Mouse (Mus musculus): ENCODE results near the gene Rec8. TPM values are rescaled to one million over a fixed set of nuclear protein-coding genes. Genes with fewer than 3 reads are reported as not detected.
A peak's percentile ranks its signal among the peaks of the same experiment; 100 is the strongest.

Gene Rec8
- total RNA-seq, 4 experiments from 2014 or later = not detected

GRCm38 (mm10) chr14:55640816-55641215, 23.0 kb downstream of the Rec8 start:
- no peak for DNase-seq (ENCODE audit: low spot score in 2 of 2)

GRCm38 (mm10) chr14:55641291-55641690, 23.5 kb downstream of the Rec8 start:
- DNase-seq (ENCODE audit: low spot score in 2 of 2) = no peak

- no peak for DNase-seq (ENCODE audit: low spot score in 2 of 2)
Measured at GRCm38 (mm10) chr14:55642679-55643059, 24.8 kb downstream of the Rec8 start.

GRCm38 (mm10) chr14:55643060-55643907, 25.4 kb downstream of the Rec8 start, which contains the start of gene Tm9sf1:
TSS of gene Tm9sf1 (minus strand) at chr14:55643806.
- DNase-seq (ENCODE audit: low spot score in 2 of 2) = peak; percentile 76 to 79

GRCm38 (mm10) chr14:55644261-55644888, 26.5 kb downstream of the Rec8 start:
- DNase-seq (ENCODE audit: low spot score in 2 of 2) = no peak

GRCm38 (mm10) chr14:55649884-55650283, 32.0 kb downstream of the Rec8 start, which contains the start of gene Tssk4:
TSS of gene Tssk4 (plus strand) at chr14:55650184.
- no peak for DNase-seq (ENCODE audit: low spot score in 2 of 2)

GRCm38 (mm10) chr14:55651528-55651927, 33.7 kb downstream of the Rec8 start:
- no peak for DNase-seq (ENCODE audit: low spot score in 2 of 2)

GRCm38 (mm10) chr14:55656935-55657334, 39.1 kb downstream of the Rec8 start:
- no peak for DNase-seq (ENCODE audit: low spot score in 2 of 2)

- no peak for DNase-seq (ENCODE audit: low spot score in 2 of 2)
Measured at GRCm38 (mm10) chr14:55658011-55658410, 40.2 kb downstream of the Rec8 start.

GRCm38 (mm10) chr14:55659960-55660573, 42.2 kb downstream of the Rec8 start, which contains the start of gene Mdp1:
TSS of gene Mdp1 (minus strand) at chr14:55660508.
- DNase-seq (ENCODE audit: low spot score in 2 of 2) = peak; percentile 47 to 63

- DNase-seq (ENCODE audit: low spot score in 2 of 2) = no peak
Measured at GRCm38 (mm10) chr14:55660636-55661035, 42.8 kb downstream of the Rec8 start.

- DNase-seq (ENCODE audit: low spot score in 2 of 2) = no peak
Measured at GRCm38 (mm10) chr14:55671486-55671832, 53.6 kb downstream of the Rec8 start.

GRCm38 (mm10) chr14:55671833-55672740, 54.2 kb downstream of the Rec8 start, which contains the start of the genes Gmpr2 and Nedd8:
TSS of gene Gmpr2 (plus strand) at chr14:55671941.
TSS of gene Nedd8 (minus strand) at chr14:55672124.
- peak; percentile 80 to 85 for DNase-seq (ENCODE audit: low spot score in 2 of 2)

GRCm38 (mm10) chr14:55672741-55673060, 54.9 kb downstream of the Rec8 start:
- DNase-seq (ENCODE audit: low spot score in 2 of 2) = no peak

Other genes starting within 250 kb of the Rec8 start
- 10 to 100 TPM; 22.2 to 45.2 (median 34.7) TPM for gene Dhrs4, start 139.3 kb upstream of the Rec8 start, total RNA-seq (2022)
- gene Carmil3, start 127.4 kb upstream of the Rec8 start, total RNA-seq (2022) = under 1 TPM; 0.38 to 0.40 (median 0.39) TPM
- not detected for gene Cpne6, start 107.6 kb upstream of the Rec8 start, total RNA-seq (2022)
- gene Nrl, start 93.1 kb upstream of the Rec8 start, total RNA-seq (2022) = not detected
- gene Pck2, start 77.8 kb upstream of the Rec8 start, total RNA-seq (2022) = 1 to 10 TPM; 2.0 to 3.7 (median 2.5) TPM
- 100 to 1,000 TPM; 135 to 147 (median 143) TPM for gene Dcaf11, start 58.0 kb upstream of the Rec8 start, total RNA-seq (2022)
- not detected for gene A730061H03Rik, start 57.6 kb upstream of the Rec8 start, total RNA-seq (2022)
- gene Fitm1, start 42.4 kb upstream of the Rec8 start, total RNA-seq (2022) = 100 to 1,000 TPM; 275 to 317 (median 288) TPM
- 10 to 100 TPM; 63.4 to 78.7 (median 78.0) TPM for gene Psme1, start 39.9 kb upstream of the Rec8 start, total RNA-seq (2022)
- gene Emc9, start 32.7 kb upstream of the Rec8 start, total RNA-seq (2022) = 10 to 100 TPM; 30.6 to 41.6 (median 37.6) TPM
- gene Psme2, start 26.9 kb upstream of the Rec8 start, total RNA-seq (2022) = 10 to 100 TPM; 50.9 to 72.8 (median 62.7) TPM
- gene Rnf31, start 26.3 kb upstream of the Rec8 start, total RNA-seq (2022) = 10 to 100 TPM; 14.8 to 18.7 (median 16.6) TPM
- gene Irf9, start 14.5 kb upstream of the Rec8 start, total RNA-seq (2022) = 1 to 10 TPM; 2.4 to 3.0 (median 2.5) TPM
- 10 to 100 TPM; 80.2 to 99.8 (median 88.9) TPM for gene Ipo4, start 17.9 kb downstream of the Rec8 start, total RNA-seq (2022)
- gene Gm49378, start 19.9 kb downstream of the Rec8 start, total RNA-seq (2022) = 1 to 10 TPM in 3 of 4 experiments, under 1 TPM in 1; 0.67 to 1.6 (median 1.5) TPM
- 10 to 100 TPM; 15.6 to 18.3 (median 17.1) TPM for gene Tm9sf1, start 25.8 kb downstream of the Rec8 start, total RNA-seq (2022)
- gene Tssk4, start 32.1 kb downstream of the Rec8 start, total RNA-seq (2022) = under 1 TPM in 2 of 4 experiments, not detected in 2; 0.22 to 0.29 TPM
- gene Mdp1, start 42.5 kb downstream of the Rec8 start, total RNA-seq (2022) = 10 to 100 TPM; 18.0 to 23.1 (median 20.7) TPM
- 1 to 10 TPM; 1.6 to 2.4 (median 1.8) TPM for gene Gmpr2, start 53.9 kb downstream of the Rec8 start, total RNA-seq (2022)
- gene Nedd8, start 54.1 kb downstream of the Rec8 start, total RNA-seq (2022) = 100 to 1,000 TPM; 192 to 208 (median 201) TPM
- 10 to 100 TPM; 13.0 to 17.4 (median 14.6) TPM for gene Tinf2, start 63.8 kb downstream of the Rec8 start, total RNA-seq (2022)
- gene Tgm1, start 95.9 kb downstream of the Rec8 start, total RNA-seq (2022) = under 1 TPM in 3 of 4 experiments, not detected in 1; 0.09 to 0.12 (median 0.11) TPM
- 10 to 100 TPM in 2 of 4 experiments, 1 to 10 TPM in 2; 9.4 to 13.2 (median 11.0) TPM for gene Rabggta, start 104.2 kb downstream of the Rec8 start, total RNA-seq (2022)
- gene Dhrs1, start 127.7 kb downstream of the Rec8 start, total RNA-seq (2022) = 10 to 100 TPM; 26.4 to 37.6 (median 31.6) TPM
- gene Nop9, start 127.7 kb downstream of the Rec8 start, total RNA-seq (2022) = 10 to 100 TPM in 2 of 4 experiments, 1 to 10 TPM in 2; 9.4 to 14.8 (median 10.1) TPM
- gene Cideb, start 140.4 kb downstream of the Rec8 start, total RNA-seq (2022) = not detected
- gene Ltb4r2, start 143.4 kb downstream of the Rec8 start, total RNA-seq (2022) = not detected
- gene Ltb4r1, start 147.9 kb downstream of the Rec8 start, total RNA-seq (2022) = under 1 TPM in 1 of 4 experiments, not detected in 3; 0.27 TPM
- 1 to 10 TPM; 3.4 to 7.1 (median 3.6) TPM for gene Adcy4, start 166.1 kb downstream of the Rec8 start, total RNA-seq (2022)
- 1 to 10 TPM in 3 of 4 experiments, not detected in 1; 1.0 to 1.3 (median 1.3) TPM for gene Ripk3, start 170.8 kb downstream of the Rec8 start, total RNA-seq (2022)
- 1 to 10 TPM; 1.9 to 3.3 (median 2.5) TPM for gene Nfatc4, start 205.1 kb downstream of the Rec8 start, total RNA-seq (2022)
- 1 to 10 TPM; 1.2 to 3.6 (median 1.9) TPM for gene Nynrin, start 236.0 kb downstream of the Rec8 start, total RNA-seq (2022)